12 mouse cellular contexts compared by ENCODE assay signal in genomic region chr12:100986423-100986822, GRCm38 (mm10). TPM values are rescaled to one million over a fixed set of nuclear protein-coding genes. Genes with fewer than 3 reads are reported as not detected.
DNase-seq lines count a peak whose midpoint lies in the region; ATAC-seq and TF ChIP-seq lines count a peak whose summit lies in the region.
"Had no signal": no experiment of that assay in that cellular context is flagged by ENCODE, and none has a peak within 500 bp of the region (broad histone marks: within the 10 kb centered on the region; RNA-seq: fewer than 3 reads in every experiment).

No protein-coding gene starts in this region.

- DNase-seq in gastrocnemius, adult 2 months: no peak
- DNase-seq in gastrocnemius, postnatal 4 days (ENCODE audit: low spot score in 2 of 2): no peak
- DNase-seq in midbrain, embryonic 10.5 days (ENCODE audit: low spot score): no peak
- no peak for DNase-seq in midbrain, embryonic 11.5 days (ENCODE audit: low spot score, missing footprints)
- DNase-seq in midbrain, postnatal 0 days (ENCODE audit: low spot score): peak; percentile 72
- no peak for DNase-seq in cerebellum, adult 9-11 months
- DNase-seq in heart, embryonic 10.5 days (ENCODE audit: low spot score): no peak
- DNase-seq: heart, adult 18-20 months had no signal

- 96% methylated on average over 4 of the region's 4 CpGs for WGBS in midbrain, embryonic 10.5 days
- 89% methylated on average over 4 of the region's 4 CpGs for WGBS in midbrain, embryonic 11.5 days
- WGBS in forebrain, embryonic 16.5 days: 40% methylated on average over 4 of the region's 4 CpGs
- WGBS in midbrain, postnatal 0 days: 73% methylated on average over 4 of the region's 4 CpGs
- 85% methylated on average over 4 of the region's 4 CpGs for WGBS in heart, embryonic 10.5 days

- peak overlapping the region; percentile 86 for H3K27ac ChIP-seq in gastrocnemius, adult 2 months
- H3K27ac ChIP-seq in midbrain, embryonic 10.5 days (replicated peaks): peak overlapping the region; percentile 25; the same call in 1 of the 2 replicates
- no peak overlapping the region for H3K27ac ChIP-seq in midbrain, embryonic 11.5 days (ENCODE audit: low read depth, low read length)
- H3K27ac ChIP-seq in forebrain, embryonic 16.5 days (ENCODE audit: low read length): peak overlapping the region; percentile 16
- H3K27ac ChIP-seq in midbrain, postnatal 0 days (ENCODE audit: low read depth, low read length): peak overlapping the region; percentile 34
- H3K27ac ChIP-seq in heart, embryonic 10.5 days: no peak overlapping the region
- H3K27ac ChIP-seq: embryonic facial prominence, embryonic 13.5 days; kidney, embryonic 15.5 days; liver, embryonic 15.5 days had no signal

- H3K9ac ChIP-seq in midbrain, embryonic 11.5 days (ENCODE audit: low read length): no peak overlapping the region
- H3K9ac ChIP-seq in forebrain, embryonic 16.5 days (replicated peaks; ENCODE audit: low read depth, low read length): no peak overlapping the region
- 0 out of 2 replicates have a peak overlapping the region, but pooled peaks have one; percentile 8 for H3K9ac ChIP-seq in midbrain, postnatal 0 days (replicated peaks; ENCODE audit: low read length, poor library complexity, severe bottlenecking)
- H3K9ac ChIP-seq: embryonic facial prominence, embryonic 13.5 days; kidney, embryonic 15.5 days; liver, embryonic 15.5 days had no signal

- intact Hi-C loops in gastrocnemius, adult 2 months (cut with DNase I): no loop called here

- TF ChIP-seq CTCF in gastrocnemius, adult 2 months (IDR thresholded peaks at IDR 0.05): no peak
- TF ChIP-seq CTCF in midbrain, postnatal 0 days (IDR thresholded peaks at IDR 0.05): no peak

- H3K4me3 ChIP-seq in gastrocnemius, adult 2 months: no peak overlapping the region
- H3K4me3 ChIP-seq in midbrain, embryonic 10.5 days: no peak overlapping the region
- H3K4me3 ChIP-seq in midbrain, embryonic 11.5 days (ENCODE audit: low read depth, low read length): no peak overlapping the region
- H3K4me3 ChIP-seq in forebrain, embryonic 16.5 days (replicated peaks; ENCODE audit: low read length): no peak overlapping the region
- H3K4me3 ChIP-seq in midbrain, postnatal 0 days (ENCODE audit: low read depth, low read length): no peak overlapping the region
- no peak overlapping the region for H3K4me3 ChIP-seq in heart, embryonic 10.5 days
- H3K4me3 ChIP-seq: embryonic facial prominence, embryonic 13.5 days; kidney, embryonic 15.5 days; liver, embryonic 15.5 days had no signal

- no peaks in the 10 kb centered on the region for H3K9me3 ChIP-seq in midbrain, embryonic 10.5 days (replicated peaks)
- H3K9me3 ChIP-seq in midbrain, embryonic 11.5 days (ENCODE audit: control insufficient read depth, low read length): no peaks in the 10 kb centered on the region
- no peaks in the 10 kb centered on the region for H3K9me3 ChIP-seq in forebrain, embryonic 16.5 days (ENCODE audit: control insufficient read depth, low read length)
- no peaks in the 10 kb centered on the region for H3K9me3 ChIP-seq in midbrain, postnatal 0 days (ENCODE audit: low read length)
- H3K9me3 ChIP-seq in heart, embryonic 10.5 days: no peaks in the 10 kb centered on the region
- H3K9me3 ChIP-seq: embryonic facial prominence, embryonic 13.5 days; kidney, embryonic 15.5 days; liver, embryonic 15.5 days had no signal

- H3K4me1 ChIP-seq in midbrain, embryonic 10.5 days: peaks cover 69% of the 10 kb centered on the region
- peaks cover 31% of the 10 kb centered on the region for H3K4me1 ChIP-seq in midbrain, embryonic 11.5 days (ENCODE audit: control insufficient read depth, insufficient read depth, low read length)
- H3K4me1 ChIP-seq in forebrain, embryonic 16.5 days (replicated peaks; ENCODE audit: control insufficient read depth, insufficient read depth, low read length): peaks cover 68% of the 10 kb centered on the region
- H3K4me1 ChIP-seq in midbrain, postnatal 0 days (ENCODE audit: insufficient read depth, low read length): peaks cover 32% of the 10 kb centered on the region
- peaks cover 24% of the 10 kb centered on the region for H3K4me1 ChIP-seq in heart, embryonic 10.5 days

- no peak overlapping the region for H3K4me2 ChIP-seq in midbrain, embryonic 11.5 days
- H3K4me2 ChIP-seq in forebrain, embryonic 16.5 days (ENCODE audit: low read length): no peak overlapping the region
- no peak overlapping the region for H3K4me2 ChIP-seq in midbrain, postnatal 0 days (ENCODE audit: low read depth, low read length, poor library complexity, severe bottlenecking)
- H3K4me2 ChIP-seq: embryonic facial prominence, embryonic 13.5 days; kidney, embryonic 15.5 days; liver, embryonic 15.5 days had no signal

- H3K36me3 ChIP-seq in midbrain, embryonic 10.5 days: peaks cover 22% of the 10 kb centered on the region
- H3K36me3 ChIP-seq in midbrain, embryonic 11.5 days (ENCODE audit: control insufficient read depth, insufficient read depth, low read length): no peaks in the 10 kb centered on the region
- no peaks in the 10 kb centered on the region for H3K36me3 ChIP-seq in forebrain, embryonic 16.5 days (ENCODE audit: control insufficient read depth, insufficient read depth)
- no peaks in the 10 kb centered on the region for H3K36me3 ChIP-seq in midbrain, postnatal 0 days (ENCODE audit: insufficient read depth, low read length)
- H3K36me3 ChIP-seq in heart, embryonic 10.5 days: no peaks in the 10 kb centered on the region
- H3K36me3 ChIP-seq: embryonic facial prominence, embryonic 13.5 days had no signal

- peaks cover 5% of the 10 kb centered on the region; the same call in 1 of the 2 replicates for H3K27me3 ChIP-seq in midbrain, embryonic 10.5 days (ENCODE audit: low read depth, poor library complexity, severe bottlenecking)
- no peaks in the 10 kb centered on the region for H3K27me3 ChIP-seq in midbrain, embryonic 11.5 days (ENCODE audit: control insufficient read depth, insufficient read depth, low read length)
- H3K27me3 ChIP-seq in forebrain, embryonic 16.5 days (replicated peaks; ENCODE audit: control insufficient read depth, insufficient read depth, low read length): no peaks in the 10 kb centered on the region
- no peaks in the 10 kb centered on the region for H3K27me3 ChIP-seq in midbrain, postnatal 0 days (ENCODE audit: insufficient read depth, low read length)
- H3K27me3 ChIP-seq in heart, embryonic 10.5 days (ENCODE audit: insufficient read depth, poor library complexity, severe bottlenecking): peaks cover 70% of the 10 kb centered on the region
- H3K27me3 ChIP-seq: kidney, embryonic 15.5 days; liver, embryonic 15.5 days had no signal

- no peak for ATAC-seq in midbrain, embryonic 11.5 days (ENCODE audit: low FRiP score)
- ATAC-seq in forebrain, embryonic 16.5 days: peak; percentile 65
- peak; percentile 57 for ATAC-seq in midbrain, postnatal 0 days (ENCODE audit: low FRiP score)

RNA-seq across cellular contexts. Expression of gene Ccdc88c, which starts 42.4 kb away (rescaled TPM):
- 10 to 100 TPM; 28.4 to 34.7 TPM for total RNA-seq in gastrocnemius, adult 2 months (2021)
- total RNA-seq in gastrocnemius, postnatal 4 days (2021): 10 to 100 TPM; 51.1 to 57.3 TPM
- polyA plus RNA-seq in midbrain, embryonic 10.5 days (2016; fragmentation: Nextera tagmentation; extraction: Ambion mirVana): 14.8 and 15.8 TPM in 2 replicates
- polyA plus RNA-seq in midbrain, embryonic 11.5 days (2014; fragmentation: Nextera tagmentation; extraction: Ambion mirVana): 11.0 TPM in 2 replicates
- polyA plus RNA-seq in forebrain, embryonic 16.5 days (2015; fragmentation: Nextera tagmentation; extraction: Ambion mirVana): 18.1 and 20.7 TPM in 2 replicates
- 24.8 and 25.2 TPM in 2 replicates for total RNA-seq in midbrain, postnatal 0 days (2014; rRNA removed)
- 12.0 and 12.6 TPM in 2 replicates for polyA plus RNA-seq in midbrain, postnatal 0 days (2015; fragmentation: Nextera tagmentation; extraction: Ambion mirVana)
- polyA plus RNA-seq in heart, embryonic 10.5 days (2016; fragmentation: Nextera tagmentation; extraction: Ambion mirVana): 2.3 and 4.4 TPM in 2 replicates

Comparison
In these comparisons a context has a peak if more than half of its experiments do, and no peak if none do; other contexts are left out.
1. H3K27ac ChIP-seq: peak in gastrocnemius, adult 2 months (single experiment), midbrain, embryonic 10.5 days (single experiment), forebrain, embryonic 16.5 days (single experiment) and midbrain, postnatal 0 days (single experiment); none in midbrain, embryonic 11.5 days (single experiment) and heart, embryonic 10.5 days (single experiment).